Mouse (Mus musculus) heart, postnatal 36 days (tissue): ENCODE measurements around the gene Zfp683. TPM values are rescaled to one million over a fixed set of nuclear protein-coding genes. Genes with fewer than 3 reads are reported as not detected.
A peak's percentile ranks its signal among the peaks of the same experiment; 100 is the strongest.

ENCODE experiments used
- DNase-seq, 2 experiments: peaks; one replicate each; pipeline ENCODE4 v3.0.0; 2021 to 2022
- intact Hi-C: fragments of 180-260 bp; cut with DNase I; formaldehyde crosslinking; loops from one replicate; pipeline ENCODE4 v1.15.1; 2025
- total RNA-seq, 2 experiments: library from RNA; stranded (reverse); gene quantifications; 2 replicates each; pipeline ENCODE4 v1.2.3; 2021

Zfp683 gene
- total RNA-seq, 2 experiments from 2014 or later, result not detected

GRCm38 (mm10) chr4:134047648-134048047, 6.0 kb upstream of the Zfp683 start:
- intact Hi-C loops, result no loop called here
- no peak for DNase-seq

GRCm38 (mm10) chr4:134051912-134052311, 1.7 kb upstream of the Zfp683 start:
- no peak for DNase-seq
- intact Hi-C loops, result no loop called here

GRCm38 (mm10) chr4:134052560-134052959, 1.1 kb upstream of the Zfp683 start:
- peak in 1 of 2 experiments; percentile 8 for DNase-seq
- intact Hi-C loops, result no loop called here

- intact Hi-C loops, result no loop called here
- DNase-seq, result no peak
Observed at GRCm38 (mm10) chr4:134058166-134058715, 4.6 kb downstream of the Zfp683 start.

GRCm38 (mm10) chr4:134058908-134059307, 5.3 kb downstream of the Zfp683 start:
- intact Hi-C loops, result no loop called here
- no peak for DNase-seq

- intact Hi-C loops, result no loop called here
Observed at GRCm38 (mm10) chr4:134060135-134060865, 6.7 kb downstream of the Zfp683 start, which contains the start of gene Crybg2. Gene Crybg2 (plus strand): TSS chr4:134060815.

GRCm38 (mm10) chr4:134061166-134061830, 7.7 kb downstream of the Zfp683 start:
- intact Hi-C loops, result no loop called here

More at GRCm38 (mm10) chr4:134060135-134060865, 6.7 kb downstream of the Zfp683 start, which contains the start of gene Crybg2:
- no peak for DNase-seq

GRCm38 (mm10) chr4:134061944-134062446, 8.4 kb downstream of the Zfp683 start:
- intact Hi-C loops, result no loop called here
- no peak for DNase-seq

More at GRCm38 (mm10) chr4:134061166-134061830, 7.7 kb downstream of the Zfp683 start:
- no peak for DNase-seq

GRCm38 (mm10) chr4:134062561-134062960, 8.9 kb downstream of the Zfp683 start:
- no peak for DNase-seq
- intact Hi-C loops, result no loop called here

- no peak for DNase-seq
- intact Hi-C loops, result no loop called here
Observed at GRCm38 (mm10) chr4:134065431-134066004, 11.9 kb downstream of the Zfp683 start.

GRCm38 (mm10) chr4:134067383-134067782, 13.7 kb downstream of the Zfp683 start:
- no peak for DNase-seq
- intact Hi-C loops, result no loop called here

GRCm38 (mm10) chr4:134067833-134068544, 14.4 kb downstream of the Zfp683 start:
- intact Hi-C loops, result no loop called here
- DNase-seq, result no peak

- intact Hi-C loops, result no loop called here
- DNase-seq, result no peak
Observed at GRCm38 (mm10) chr4:134068793-134069580, 15.3 kb downstream of the Zfp683 start.

GRCm38 (mm10) chr4:134078694-134079093, 25.1 kb downstream of the Zfp683 start:
- intact Hi-C loops, result loop anchor here (2.0 kb wide), 1 partner anchor 42 kb away; no protein-coding TSS in a partner anchor
- no peak for DNase-seq

GRCm38 (mm10) chr4:134080674-134081073, 27.0 kb downstream of the Zfp683 start:
- intact Hi-C loops, result no loop called here
- DNase-seq, result no peak

GRCm38 (mm10) chr4:134081730-134082386, 28.2 kb downstream of the Zfp683 start:
- peak; percentile 29 to 34 for DNase-seq
- intact Hi-C loops, result no loop called here

- intact Hi-C loops, result no loop called here
- no peak for DNase-seq
Observed at GRCm38 (mm10) chr4:134082460-134082859, 28.8 kb downstream of the Zfp683 start.

GRCm38 (mm10) chr4:134084999-134085398, 31.4 kb downstream of the Zfp683 start:
- intact Hi-C loops, result no loop called here
- DNase-seq, result no peak

GRCm38 (mm10) chr4:134087412-134087811, 33.8 kb downstream of the Zfp683 start:
- no peak for DNase-seq
- intact Hi-C loops, result loop anchor here (2.0 kb wide), 1 partner anchor 51 kb away; no protein-coding TSS in a partner anchor
